Mouse (Mus musculus) B cell, adult 2 months (primary cell): ENCODE data around the gene Tcea2.

Source experiments
- DNase-seq, 2 experiments: peaks; one replicate each; pipeline ENCODE4 v3.0.0; 2022

Tcea2 gene

GRCm38 (mm10) chr2:181679951-181680715 is at the start of gene Tcea2:
Tcea2 (plus strand) TSS chr2:181680310.
- peak; percentile 73 to 74 for DNase-seq

DNA sequence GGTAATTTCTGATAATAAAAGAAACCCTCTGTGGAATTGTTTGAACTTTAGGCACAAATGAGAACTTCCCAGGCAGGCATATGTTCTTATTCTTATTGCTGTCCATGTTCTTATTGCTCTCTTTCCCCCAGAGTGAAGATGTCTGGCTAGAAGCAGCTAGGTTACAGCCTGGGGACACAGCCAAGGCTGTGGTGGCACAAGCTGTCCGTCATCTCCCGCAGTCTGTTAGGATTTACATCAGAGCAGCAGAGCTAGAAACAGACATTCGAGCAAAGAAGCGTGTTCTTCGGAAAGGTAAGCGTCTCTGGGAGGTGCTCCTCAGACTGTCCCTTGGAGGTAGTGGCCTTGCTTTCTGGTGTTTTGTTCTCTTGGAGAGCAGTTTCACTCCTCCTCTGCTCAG is 47.5 kb upstream of the Tcea2 start:
- DNase-seq: no peak

- DNase-seq: no peak
These were observed 44.2 kb upstream of the Tcea2 start for GRCm38 (mm10) chr2:181635865-181636264.

- peak; percentile 62 to 68 for DNase-seq
These were observed 35.7 kb upstream of the Tcea2 start for GRCm38 (mm10) chr2:181644361-181644760.

DNA sequence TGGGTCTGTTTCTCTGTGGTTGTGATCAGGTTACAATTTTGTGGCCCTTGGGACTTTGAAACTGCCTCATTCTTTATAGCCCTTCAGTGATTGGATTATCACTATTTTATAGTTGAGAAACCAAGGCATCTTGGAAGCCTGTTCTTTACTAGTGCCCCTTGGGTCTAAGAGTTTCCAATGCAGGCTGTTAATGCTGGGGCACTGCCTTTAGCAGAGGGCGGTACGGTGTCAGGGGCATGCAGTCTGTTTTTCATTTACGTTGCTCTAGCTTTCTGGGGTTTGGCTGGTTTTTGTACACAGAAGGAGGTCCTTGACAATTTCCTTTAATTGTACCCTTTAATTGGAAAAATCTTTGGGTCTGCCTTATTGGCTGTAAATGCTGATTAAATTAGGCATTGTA is 34.4 kb upstream of the Tcea2 start:
- no peak for DNase-seq

DNA sequence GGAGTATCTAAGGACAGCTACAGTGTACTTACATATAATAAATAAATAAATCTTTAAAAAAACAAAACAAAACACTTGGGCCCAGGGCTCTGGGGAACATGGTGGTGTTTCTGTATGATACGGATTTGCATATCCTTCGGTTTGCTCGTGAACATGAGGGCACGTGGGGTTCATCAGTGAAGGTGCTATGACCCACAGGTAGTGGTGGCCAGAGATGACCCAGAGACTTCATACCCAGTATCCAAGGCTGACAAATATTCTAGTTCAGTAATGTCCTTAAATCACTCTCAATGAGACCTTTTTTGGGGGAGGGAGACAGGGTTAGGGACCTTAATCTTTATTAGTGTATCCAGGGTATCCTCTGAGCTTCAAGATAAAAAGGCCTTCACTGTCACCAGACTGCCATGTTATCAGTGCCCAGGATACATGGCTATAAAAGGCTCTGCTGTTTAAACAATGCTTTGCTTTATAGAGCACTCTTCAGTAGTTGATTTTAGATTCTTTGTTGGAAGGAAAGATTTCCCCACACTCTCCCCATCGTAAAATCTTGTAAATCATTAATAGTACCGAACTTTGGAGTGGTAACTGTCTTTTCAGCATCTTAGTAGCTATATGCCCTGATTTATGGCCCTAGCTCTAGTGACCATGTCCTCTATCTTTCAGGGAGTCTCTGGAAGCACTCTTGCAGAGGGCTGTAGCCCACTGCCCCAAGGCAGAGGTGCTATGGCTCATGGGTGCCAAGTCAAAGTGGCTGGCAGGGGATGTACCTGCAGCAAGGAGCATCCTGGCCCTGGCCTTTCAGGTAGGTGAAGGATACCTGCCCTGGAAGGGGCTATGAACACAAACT is 33.3 kb upstream of the Tcea2 start:
- no peak for DNase-seq

DNA sequence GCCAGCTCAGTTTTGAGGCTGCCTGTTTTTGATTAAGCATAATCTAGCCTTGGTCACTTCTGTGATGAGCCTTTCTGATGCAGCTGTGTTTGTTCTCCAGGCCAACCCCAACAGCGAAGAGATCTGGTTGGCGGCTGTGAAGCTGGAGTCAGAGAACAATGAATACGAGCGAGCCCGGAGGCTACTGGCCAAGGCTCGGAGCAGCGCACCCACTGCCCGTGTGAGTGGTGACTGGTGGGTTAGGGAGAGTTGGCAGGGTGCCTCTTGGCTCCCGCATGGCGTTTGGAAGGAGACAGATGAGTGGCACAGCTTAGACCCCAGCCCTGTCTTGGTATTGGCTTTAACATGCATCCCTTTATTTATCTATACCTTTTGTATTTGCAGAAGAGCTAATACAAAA is 31.2 kb upstream of the Tcea2 start:
- DNase-seq: no peak

GRCm38 (mm10) chr2:181653065-181653464 is 27.0 kb upstream of the Tcea2 start:
- DNase-seq: no peak

GRCm38 (mm10) chr2:181653523-181653922 is 26.6 kb upstream of the Tcea2 start:
- DNase-seq: no peak

GRCm38 (mm10) chr2:181656734-181657133 is 23.4 kb upstream of the Tcea2 start, which contains the start of gene Gm29797:
Gm29797 (plus strand) TSS chr2:181657034.
- no peak for DNase-seq

DNA sequence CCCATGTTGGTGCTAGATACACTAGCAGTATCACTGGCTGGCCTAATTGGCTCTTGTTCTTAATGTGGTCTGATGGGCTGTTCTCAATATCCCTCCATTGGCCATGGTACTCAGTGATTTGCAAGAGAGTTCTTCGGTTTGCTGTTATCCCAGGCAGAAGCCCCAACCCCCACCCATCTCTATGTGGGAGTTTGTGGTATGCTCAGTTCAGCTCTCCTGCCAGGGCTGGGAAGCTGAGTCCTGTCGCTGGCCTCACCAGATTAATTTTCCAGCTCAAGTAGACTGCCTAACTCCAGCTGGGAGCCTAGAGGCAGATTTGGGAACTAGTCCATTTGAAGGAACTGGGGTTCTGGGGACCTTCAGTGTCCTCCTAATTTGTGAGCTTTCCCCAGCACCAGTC is 22.7 kb upstream of the Tcea2 start:
- no peak for DNase-seq

DNA sequence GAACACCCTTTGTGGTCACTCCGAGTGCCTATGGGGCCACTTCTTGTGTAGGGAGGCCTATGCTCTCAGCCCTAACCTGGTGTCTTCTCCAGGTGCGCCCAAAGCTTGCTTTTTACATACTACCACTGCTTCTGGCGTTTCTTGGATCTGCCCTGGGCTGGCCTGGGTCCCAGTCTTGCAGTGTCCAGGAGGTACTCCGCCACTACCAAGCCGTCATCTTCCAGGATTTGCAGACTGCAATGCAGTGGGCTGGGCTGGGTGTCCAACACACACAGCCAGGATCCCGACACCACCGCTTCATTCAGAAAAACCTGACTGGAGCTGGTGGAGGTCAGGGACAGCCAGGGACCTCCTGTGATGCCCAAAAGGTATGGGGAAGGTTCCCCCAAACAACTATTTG is 21.6 kb upstream of the Tcea2 start:
- no peak for DNase-seq

DNA sequence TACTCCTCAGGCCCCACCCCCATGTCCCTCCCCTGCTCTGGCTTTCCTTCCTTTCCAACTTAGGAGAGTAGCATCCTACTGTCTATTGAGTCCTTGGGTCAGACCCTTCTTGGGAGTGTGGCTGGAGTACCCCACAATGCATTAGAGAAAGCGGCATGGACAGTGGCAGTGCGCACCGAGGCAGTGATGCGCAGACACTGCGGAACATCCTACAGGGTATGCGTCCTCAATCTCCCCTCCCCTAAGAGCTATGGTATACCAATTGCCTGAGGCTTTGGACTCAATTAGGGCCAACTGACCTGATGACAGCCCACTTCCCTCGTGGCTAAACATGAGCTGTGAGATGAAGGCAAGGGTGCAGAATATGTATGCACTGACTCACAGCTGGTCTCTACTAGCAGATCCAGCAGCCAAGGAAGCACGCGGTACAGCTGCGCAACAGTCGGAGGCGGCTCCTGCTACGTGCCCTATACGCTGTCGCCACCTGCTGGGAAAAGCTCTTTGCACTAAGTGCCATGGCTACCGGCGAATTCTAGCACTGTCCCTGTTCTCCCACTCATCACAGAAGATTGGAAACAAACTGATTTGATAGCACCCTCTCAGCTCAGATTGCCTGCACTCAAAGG is 21.1 kb upstream of the Tcea2 start:
- peak; percentile 13 to 16 for DNase-seq

DNA sequence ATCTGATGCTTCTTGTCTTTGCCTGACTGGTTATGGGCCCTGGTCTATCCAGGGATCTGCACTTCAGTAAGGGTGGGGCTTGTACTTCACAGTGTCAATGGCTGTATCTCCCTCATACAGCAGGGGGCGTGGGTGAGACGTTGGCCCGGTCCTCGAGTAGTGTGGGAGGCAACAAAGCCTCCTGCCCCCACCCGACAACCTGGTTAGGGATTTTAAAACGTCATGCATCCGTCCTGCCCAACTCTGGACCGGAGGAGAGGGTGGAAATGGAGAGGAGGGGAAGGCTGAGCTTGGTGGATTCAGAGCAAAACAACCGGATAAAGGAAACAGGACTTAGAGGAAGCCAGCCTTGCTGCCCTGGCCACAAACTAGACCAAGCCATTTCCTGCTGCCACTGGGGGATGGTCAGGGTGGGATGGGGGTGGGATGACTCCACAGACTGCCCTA is 20.5 kb upstream of the Tcea2 start:
- DNase-seq: peak; percentile 85 to 87

DNA sequence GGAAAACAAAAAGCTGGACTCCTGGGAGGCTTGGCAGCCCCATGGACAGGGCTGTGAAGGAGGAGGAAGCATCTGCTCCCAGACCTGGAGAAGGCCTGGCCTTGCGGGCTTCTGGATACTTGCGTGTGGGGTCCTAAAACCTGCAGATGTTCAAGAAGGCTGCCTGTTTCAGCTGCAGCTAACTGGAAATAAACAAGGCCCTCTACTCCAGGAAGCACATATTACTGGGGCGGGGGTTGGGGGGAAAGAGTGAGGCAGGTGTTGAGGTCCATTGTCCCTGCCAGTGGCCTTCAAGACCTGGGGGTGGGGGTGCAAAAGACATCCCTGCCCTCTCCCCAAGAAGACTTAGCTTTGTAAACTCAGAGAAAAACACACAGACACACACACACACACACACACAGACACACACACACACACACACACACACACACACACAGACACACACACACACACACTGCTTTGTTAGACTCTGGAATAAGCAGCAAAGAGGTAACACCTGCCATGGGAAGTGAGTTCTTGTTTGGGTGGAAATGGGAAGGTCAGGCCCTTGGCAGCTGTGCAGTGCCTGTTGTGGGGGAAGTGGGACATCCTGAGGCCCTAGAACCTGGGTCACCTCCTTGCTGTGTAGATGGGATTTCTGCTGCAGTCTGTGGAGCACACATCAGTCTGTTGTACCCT is 17.4 kb upstream of the Tcea2 start:
- DNase-seq: no peak

DNA sequence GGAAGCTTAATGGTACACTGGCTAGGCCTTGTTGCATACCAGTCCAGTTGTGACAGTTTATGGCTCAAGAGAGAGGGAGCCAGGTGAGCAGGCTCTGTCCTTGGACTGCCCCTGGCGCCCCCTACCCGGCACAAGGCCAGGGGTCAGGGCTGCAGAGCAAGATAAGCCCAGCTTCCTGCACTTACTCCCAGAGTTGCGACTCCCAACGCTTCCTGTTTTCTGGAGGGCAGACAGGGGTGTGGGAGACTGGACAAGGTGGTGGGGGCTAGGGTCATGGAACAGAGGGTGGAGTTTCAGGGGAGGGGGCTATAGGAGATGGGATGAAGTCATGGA is 16.8 kb upstream of the Tcea2 start:
- no peak for DNase-seq

GRCm38 (mm10) chr2:181670285-181670912 is 9.7 kb upstream of the Tcea2 start:
- peak in 1 of 2 experiments; percentile 21 for DNase-seq

DNA sequence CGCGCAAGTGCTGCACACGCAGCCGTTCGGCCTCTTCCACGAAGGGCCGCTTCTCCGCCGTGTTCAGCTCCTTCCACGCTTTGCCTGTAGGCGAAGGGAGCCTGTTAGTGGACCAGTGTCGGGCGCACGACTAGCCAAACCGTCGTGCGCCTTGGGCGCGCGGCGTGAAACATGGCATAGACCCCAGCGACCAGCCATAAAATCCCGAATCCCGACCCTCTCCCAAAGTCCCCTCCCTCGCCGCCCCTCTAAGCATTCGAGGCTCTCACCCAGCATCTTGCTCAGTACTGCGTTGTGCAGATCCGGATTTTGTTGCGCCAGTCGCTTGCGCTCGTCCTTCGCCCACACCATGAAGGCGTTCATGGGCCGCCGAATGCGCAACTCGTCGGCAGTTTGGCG is 9.2 kb upstream of the Tcea2 start:
- DNase-seq: no peak

DNA sequence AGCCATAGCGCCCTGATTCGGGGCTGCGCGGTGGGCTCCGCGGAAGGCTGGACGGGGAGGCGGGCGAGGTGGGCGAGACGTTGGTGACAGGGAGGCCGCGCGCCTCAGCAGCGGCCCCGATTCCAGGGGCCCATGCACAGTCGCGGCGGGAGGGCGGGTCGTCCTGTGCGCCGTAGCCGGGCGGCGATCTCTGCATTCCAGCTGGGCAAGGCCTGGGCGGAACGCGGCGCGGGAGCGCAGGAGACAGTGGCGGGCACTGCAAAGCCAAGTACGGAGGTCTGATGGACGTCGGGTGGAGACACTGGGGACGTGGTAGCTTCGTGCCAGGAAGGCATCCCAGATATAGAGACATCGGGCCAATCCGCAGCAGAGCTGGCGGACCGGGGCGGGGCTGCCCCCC is 8.8 kb upstream of the Tcea2 start, which contains the start of gene Sox18:
Gene Sox18, minus strand, starts transcription at position 315 of the 400 bp plus-strand sequence.
- DNase-seq: no peak

DNA sequence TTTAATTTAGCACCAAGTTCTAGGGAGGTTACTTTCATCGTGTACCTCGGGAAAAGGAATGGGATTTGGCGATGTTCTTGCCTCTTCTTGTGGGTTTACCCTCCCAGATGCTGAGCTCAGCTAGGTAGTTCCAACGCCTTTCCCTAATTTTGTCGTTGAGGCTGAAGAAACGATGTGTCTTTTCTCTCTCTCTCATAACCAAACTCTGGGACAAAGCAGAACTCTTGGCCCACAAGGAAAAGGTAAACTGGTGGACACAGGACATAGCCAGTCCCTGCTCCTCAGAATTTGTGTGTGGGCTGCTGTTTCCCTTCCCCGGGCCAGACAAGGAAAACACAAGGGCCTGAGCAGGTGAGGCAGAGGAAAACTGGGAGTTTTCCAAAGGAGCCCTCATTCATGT is 8.1 kb upstream of the Tcea2 start:
- DNase-seq: no peak

DNA sequence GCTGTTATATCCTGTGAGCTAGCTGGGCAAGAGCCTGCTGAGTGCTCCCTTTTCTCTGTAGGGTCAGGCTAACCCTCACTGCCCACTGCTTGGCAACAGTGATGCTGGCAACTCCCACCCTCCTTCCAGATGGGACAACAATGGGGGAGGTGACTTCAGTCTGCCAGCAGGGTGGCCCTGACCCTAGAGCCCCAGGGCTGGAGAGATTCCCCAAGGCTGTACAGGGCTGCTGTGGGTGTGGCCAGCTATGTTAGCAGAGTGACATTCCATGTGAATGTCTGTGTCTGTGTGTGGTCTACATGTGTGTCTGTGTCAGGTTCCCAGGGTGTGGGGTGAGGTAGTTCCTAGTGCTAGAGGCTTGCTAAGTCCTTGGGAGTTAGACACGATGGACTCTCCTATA is 6.6 kb upstream of the Tcea2 start:
- no peak for DNase-seq

- DNase-seq: no peak
These were observed 5.2 kb upstream of the Tcea2 start for GRCm38 (mm10) chr2:181674934-181675333.

GRCm38 (mm10) chr2:181675454-181675853 is 4.7 kb upstream of the Tcea2 start:
- no peak for DNase-seq
